Mouse (Mus musculus) cerebellum, postnatal 14 days (tissue): Measurements from ENCODE around the gene Filip1l.

Experiments
- DNase-seq, 2 experiments: peaks; one replicate each; pipeline ENCODE4 v3.0.0; 2021; ENCODE audit warnings: mixed read lengths in 2 of 2

Filip1l gene

DNA sequence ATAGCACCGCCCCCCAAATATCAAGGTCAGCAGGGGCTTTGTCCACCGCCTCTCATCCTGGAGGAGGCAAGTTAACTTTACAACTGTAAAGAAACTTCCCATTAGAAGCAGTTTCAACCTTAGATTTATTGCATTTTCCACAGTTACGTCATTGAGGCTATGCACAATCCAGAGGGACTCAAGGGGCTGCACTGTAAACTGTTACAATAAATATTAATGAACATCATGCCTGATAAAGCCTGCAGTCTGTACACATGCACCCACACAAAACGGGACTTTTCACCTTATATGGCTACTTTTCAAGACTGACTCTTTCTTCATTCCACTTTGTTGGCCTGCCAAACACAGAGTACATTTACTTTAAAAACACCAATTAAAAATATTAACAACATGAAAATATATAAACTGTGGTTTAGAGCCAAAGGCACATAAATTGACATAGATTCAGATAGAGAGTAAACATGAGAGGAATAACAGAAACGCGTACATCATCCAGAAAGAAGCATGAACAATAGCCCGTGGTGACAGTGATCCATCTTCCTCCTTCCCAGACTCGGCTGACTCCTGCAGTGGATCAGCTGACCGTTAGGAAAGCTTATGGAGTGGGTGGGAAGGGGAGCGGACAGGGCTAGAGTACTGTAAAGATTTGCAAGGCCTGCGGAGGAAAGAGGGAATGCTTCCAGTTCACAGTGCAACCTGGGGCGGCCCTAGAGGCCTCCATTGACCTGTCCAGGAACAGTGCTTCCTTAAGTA lies 131.3 kb downstream of the Filip1l start:
- no peak for DNase-seq

DNA sequence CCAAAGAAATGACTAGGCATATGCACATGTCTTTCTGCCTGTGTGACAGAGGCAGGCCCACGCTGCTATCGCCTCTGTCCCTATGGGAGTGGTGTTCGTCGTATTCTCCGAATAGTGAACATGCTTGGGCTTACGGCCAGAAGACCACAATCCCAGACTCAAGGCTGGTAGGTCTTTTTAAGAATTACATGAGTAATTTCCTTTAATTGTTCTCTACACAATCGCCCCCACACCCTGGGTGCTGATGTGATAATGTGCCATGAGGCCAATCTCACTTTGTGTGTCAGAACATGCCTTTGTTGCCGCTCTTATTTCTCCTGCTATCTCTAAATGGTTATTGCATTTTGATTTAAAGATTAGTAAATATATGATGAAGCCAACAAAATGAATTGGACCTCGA lies 132.4 kb downstream of the Filip1l start:
- DNase-seq, result no peak

DNA sequence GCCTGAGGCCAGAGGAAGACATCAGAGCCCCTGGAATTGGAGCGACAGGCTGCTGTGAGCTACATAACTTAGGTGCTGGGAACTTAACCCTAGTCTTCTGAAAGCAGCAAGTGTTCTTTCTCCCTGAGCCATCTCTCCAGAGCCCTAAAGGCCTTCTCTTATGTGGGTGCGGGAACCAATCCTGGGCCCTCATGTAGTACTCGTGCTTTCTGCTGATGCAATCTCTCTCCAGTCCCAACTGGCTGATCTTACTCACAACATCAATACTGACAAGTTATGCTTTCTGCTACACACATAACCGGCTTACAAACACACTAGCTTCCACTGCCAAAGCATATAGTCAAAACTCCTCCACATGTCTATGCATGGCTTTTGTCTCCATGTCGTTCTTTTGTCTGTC lies 133.4 kb downstream of the Filip1l start:
- no peak for DNase-seq

DNA sequence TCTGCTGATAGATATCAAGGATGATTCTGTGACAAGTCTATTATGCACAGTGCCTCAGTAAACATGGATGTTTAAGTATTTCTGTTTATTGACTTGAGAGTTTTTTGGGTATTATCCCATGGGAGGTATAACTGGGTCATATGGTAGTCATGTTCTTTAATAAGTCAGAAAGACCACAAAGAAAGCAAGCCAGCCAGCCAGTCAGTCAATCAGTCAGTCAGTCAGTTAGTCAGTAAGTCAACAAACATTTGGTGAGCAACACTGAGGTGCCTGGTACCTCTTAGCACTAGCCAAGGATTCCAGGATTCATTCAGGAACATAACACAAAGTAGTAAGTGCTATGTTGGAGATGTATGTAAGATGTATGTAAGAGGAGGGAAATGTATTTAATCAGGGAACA lies 135.8 kb downstream of the Filip1l start:
- DNase-seq, result no peak

DNA sequence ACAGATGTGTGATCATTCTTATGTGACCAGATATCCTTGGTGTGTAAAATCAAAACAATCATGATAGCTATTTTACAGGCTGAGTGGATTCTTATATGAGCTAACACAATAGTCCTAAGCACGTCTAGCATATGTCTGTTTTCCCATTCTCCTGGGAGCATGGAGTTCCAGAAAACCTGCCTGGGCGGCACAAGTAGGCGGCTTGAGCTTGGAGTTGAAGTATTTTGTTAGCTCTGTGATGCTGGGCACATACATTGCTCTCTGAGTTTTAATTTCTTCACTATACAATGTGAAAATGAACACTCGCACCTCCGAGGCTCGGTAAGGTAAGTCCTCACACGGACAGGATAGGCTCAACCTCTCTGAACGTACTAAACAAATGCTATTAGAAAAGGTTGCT lies 137.8 kb downstream of the Filip1l start:
- no peak for DNase-seq

DNA sequence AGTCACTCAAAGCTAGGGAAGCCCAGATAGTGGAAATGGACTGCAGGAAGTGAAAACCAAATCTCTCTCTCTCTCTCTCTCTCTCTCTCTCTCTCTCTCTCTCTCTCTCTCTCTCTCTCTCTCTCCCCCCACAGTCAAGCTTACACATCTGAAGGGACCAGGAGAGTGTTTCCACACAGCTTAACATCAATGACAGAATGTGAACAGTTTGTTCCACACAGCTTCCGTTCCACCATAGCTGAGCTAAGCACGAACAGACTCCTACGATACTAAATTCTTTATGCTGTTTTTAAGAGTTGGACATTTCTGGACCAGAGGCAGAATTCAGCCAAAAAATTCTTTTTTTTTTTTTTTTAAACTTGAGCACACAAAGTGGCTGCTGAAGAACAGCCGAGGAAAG lies 139.0 kb downstream of the Filip1l start:
- no peak for DNase-seq

DNA sequence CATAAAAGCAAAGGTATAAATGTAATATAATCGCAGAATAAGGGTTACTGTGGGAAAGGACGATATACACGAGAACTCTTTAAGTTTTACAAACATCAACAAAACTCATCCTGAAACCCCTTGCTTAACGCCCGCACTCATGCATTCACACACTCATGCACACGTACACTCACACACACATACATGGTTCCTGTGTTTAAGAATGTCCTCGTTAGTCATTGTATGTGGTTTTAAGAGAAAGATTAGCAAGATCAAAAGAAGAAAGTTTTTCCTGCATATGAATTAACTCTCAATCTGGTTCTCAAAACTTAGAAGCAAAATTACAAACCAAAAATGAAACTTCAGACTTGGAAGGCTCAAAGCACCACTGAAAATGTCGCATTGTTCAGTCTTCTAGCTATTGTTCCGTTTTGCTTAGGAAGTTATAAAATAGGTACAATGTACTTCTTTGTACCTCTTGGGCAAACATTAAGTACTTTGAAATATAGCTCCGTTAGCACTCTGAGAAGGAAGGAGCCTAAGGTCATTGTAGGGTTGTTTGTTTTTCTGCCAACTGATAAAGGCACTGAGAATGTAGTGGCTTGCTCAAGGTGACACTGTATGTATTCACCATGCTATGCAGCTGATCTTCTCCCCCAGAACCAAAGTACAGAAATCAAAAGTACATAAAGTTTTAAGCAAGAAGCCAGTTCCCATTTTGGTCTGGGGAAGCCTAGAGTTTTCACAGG lies 142.7 kb downstream of the Filip1l start:
- DNase-seq, result no peak

DNA sequence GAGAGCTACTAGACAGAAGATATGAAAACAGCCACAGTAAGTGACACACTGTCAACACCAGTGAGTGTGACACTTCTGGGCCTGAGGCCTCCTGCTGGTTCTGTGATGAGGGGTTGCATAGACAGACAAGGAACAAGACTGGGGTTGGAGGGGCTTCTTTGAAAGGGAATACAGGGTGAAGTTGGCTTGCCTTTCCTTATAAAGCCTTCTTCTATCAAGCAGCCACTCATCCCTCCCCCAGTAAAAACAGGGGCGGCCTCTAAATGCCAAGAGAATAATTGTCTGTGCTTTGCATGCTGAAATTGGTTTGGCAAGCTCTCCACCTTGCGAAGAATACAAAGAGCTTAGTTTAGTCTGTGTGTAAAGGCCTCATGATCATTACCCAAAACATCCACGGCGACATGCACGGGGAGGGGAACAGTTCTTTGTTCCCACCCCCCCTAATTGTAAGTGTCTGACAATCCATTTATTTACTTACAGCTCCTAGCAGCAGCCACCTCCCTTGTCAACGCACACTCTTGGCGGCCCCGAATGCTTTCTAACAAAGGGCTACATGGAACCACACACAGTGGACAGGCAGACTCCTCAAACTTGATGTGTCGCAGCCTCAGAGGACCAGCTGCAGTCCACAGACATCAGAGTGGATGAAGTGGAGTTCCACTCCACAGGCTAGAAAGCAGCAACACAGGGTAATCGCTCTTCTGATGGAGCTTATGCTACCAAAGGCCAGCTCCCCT lies 143.7 kb downstream of the Filip1l start:
- DNase-seq, result no peak

DNA sequence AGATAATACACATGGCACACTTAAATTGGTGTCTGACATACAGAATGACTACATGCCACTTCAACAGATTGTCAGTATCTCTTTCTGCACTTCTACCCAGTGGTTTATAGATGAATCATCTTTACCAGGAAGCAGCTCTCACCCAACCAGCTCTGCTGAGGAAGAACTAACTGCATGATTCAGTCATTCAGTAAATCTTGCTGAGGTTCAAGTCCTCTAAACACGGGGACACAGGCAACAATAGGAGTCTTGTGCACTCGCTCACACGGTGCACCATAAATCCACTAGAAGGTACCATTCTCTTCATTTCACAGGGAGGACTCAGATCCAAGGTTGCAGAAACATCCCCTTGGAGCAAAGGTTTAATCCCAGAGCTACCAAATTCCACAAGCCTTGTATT lies 148.0 kb downstream of the Filip1l start:
- no peak for DNase-seq

DNA sequence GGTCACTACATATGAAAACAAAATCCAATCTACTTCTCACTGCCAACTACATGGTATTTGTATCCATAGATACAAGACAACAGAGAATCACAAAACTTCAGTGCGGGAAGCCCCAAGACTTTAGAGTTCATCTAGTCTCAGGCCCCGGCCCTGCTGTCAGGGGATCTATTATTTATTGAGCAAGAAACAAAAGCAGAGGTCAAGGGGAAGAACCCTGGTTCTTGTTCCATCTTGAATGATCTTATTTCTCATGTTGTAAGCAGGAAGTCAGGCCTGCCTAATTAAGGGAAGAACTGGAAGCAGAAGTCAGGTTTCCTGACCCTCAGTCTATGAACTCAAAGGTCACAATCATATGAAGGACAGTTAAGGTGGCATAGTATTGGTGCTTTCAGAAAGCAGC lies 149.3 kb downstream of the Filip1l start:
- no peak for DNase-seq

DNA sequence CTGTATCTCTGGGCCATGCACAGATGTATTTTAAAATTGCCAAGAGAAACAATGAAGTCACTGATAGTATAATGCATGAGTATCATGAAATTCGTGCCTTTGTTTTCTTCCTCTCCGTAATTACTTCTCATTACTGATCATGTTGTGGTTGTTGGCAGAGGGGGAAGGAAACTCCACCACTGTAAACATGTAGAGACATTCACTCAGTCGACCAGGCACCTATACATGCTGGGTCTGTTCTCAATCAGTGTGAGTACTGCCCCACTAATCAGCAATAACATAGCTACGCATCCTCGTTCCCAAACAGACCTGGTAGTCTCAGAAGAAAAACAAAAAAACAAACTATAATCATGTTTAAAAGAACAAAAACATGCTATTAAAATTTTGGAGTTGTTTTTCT lies 149.9 kb downstream of the Filip1l start:
- no peak for DNase-seq

DNA sequence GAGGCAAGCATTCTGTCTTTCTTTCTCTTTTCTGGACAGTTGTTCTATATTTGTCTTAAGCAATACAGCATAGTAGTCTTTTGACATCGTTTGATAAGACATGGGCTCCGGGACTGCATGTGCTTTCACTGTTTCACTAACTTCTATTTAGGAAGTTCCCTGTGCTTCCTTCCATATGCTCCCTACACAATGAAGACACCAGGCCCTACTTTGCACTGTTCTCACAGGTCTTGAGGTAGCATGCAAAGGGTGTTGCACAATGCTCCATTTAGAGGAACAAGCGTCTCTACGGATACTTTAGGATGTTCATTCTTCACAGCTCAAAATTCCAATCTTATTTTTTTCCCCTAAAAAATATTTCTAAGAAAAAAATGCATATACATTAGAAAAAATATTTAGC lies 151.8 kb downstream of the Filip1l start:
- no peak for DNase-seq

DNA sequence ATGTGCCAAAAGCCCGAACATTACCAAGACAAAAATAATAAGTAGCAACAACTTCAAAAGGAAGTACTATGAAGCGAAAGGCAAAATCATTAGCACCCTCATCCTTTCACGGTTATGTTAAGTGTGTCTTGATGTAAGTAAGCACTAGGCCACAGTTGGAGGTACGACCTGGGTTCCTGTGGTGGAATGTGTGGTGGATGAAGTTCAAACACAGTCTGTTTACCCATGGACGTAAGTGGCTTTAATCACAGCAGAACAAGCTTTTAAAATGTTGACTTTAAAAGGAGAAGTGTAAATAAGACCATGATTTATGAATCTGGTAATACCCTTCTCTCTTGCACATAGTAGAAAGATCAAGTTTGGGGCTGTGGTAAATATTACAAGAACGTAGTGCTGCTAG lies 153.2 kb downstream of the Filip1l start:
- no peak for DNase-seq

DNA sequence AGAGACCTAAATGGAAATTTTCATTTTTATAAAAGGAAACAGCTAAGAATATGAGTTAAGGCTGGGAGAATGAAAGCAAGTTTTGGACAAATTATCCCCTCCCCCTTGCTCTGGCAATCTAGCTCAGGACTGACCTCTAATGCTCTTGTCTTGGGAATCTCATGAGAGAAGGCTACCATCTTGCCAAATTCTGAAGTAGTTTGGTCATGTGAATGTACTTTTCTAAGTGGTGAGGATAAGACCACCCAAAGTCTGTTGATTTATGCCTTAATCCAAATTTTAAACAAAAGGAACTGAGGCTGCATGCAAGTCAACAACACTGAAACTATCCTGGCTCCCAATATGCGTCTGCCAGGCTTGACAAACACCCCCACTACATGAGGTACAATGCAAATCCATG lies 155.5 kb downstream of the Filip1l start:
- no peak for DNase-seq

DNA sequence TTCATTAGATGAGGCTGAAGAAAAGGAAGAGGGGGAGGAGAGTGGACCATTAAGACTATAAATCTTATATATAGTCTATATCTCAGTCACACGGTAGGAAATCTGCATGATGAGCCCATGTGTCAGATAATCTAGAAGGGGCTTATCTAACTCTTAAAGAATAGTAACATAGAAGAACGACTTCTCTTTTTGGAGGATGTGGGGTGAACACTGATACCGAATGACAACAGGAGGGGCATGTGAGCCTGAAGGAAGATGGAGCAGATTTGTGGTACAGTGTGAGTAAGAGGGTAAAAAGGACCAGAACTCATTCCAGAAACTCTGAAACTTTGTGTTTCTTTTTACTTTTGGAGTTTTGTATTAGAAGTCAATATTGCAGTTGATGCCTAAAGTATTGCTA lies 156.2 kb downstream of the Filip1l start:
- DNase-seq, result no peak

DNA sequence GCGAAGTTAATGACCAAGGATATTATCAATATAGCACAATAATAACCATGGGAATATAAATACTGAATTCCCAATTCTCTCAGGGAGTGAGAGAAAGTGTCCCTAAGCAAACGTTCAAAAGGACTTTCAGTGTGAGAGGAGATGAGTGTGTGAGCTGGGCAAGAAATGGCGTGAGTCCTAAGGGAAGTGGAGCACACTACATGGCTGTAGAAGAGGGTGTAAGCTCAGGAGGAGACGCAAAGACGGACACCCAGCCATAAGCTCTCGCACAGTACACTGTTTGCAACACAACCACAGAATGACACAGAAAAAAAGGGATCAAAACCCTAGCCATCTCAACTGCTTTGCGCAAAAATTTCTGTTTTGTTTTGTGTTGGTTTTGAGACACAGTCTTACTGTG lies 160.7 kb downstream of the Filip1l start:
- DNase-seq, result no peak

DNA sequence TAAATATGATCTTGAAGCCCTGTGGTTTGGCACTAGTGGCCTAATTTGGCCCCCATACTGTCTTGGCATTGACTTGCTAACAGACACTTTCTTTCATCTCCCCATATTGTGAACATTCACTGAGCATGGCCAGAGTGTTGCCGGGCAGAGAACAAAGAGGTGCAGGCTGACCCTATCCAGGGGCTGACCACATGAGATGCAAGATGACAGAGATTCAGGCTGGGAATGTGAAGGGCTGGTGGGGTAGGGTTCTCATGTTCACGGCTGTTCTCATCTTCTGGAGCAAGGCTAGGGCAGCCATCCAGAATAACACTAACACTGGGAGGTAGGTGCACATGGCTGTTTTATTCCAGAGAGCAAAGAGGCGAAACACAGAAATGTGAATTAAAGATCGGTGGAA lies 161.5 kb downstream of the Filip1l start:
- DNase-seq, result peak in 1 of 2 experiments; percentile 4

DNA sequence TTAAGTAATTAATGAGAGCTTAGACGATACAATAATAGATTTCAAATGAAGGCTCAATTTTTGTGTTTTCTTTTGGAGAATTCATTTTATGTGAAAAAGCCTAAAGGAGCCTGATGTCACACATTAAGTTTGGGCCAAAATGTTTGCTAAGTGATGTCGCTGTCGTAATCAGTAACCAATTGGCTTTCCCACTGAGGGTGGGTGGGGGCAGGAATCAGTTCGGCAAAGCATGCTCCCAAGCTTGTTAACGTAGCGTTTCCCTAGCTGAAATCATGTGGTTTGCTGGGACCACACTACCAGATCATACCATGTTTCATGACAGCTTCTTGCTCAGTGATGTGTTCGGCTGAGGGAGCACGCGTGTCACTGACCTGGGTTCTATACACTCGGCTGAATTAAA lies 162.7 kb downstream of the Filip1l start:
- DNase-seq, result no peak

DNA sequence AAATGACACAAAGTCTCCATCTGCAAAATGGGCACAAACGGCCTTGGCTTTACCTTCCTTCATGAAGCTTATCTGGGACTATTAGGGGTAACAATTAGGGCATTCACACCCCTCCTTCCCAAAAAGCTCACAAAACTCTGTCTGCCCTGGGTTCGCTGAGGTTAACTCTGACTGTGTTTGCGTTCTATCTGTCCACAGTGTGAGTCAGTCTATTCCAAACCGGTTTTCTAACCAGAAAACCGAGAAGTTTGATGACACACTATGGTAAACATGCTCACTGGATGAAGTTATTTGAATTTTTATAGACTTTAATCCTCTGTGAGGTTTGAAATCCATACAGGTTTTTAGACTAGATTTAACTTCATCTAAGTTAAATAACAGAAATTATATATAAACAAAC lies 172.2 kb downstream of the Filip1l start:
- no peak for DNase-seq

DNA sequence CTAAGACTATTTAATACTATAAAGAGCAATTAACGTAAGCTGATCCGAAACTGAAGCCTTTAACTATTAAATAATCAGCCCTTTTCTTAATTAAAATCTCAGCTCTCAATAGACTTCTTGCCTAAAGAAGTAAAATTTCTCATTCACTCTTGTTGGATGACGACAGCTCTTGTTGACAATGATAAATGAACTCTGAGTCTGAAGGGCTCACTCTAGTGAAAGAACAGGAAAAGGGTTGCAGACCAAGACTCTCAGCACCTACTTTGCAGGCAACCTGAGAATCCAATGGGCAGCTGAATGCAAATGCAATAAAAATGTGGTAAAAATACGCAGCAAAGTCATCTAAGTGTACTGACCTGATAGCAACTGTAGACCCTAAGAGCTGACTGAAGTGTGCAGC lies 172.6 kb downstream of the Filip1l start:
- no peak for DNase-seq

DNA sequence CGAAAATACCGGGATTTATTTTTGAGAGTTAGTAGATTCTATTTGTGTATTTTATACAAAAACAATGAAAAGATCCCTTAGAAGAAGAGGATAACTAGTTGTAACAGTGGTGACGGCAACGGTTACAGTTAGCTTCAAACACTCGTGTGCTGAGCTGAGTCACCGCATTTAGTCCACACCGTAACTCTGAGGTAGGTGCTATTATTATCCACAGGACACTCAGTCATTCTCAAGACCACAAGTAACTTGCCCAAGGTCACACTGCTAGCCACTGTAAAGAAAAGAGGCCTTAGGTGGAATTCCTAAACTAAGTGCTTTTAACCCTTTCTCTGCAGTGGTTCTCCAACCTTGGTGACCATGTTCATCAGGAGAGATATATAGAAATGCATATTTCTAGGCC lies 174.0 kb downstream of the Filip1l start:
- no peak for DNase-seq

DNA sequence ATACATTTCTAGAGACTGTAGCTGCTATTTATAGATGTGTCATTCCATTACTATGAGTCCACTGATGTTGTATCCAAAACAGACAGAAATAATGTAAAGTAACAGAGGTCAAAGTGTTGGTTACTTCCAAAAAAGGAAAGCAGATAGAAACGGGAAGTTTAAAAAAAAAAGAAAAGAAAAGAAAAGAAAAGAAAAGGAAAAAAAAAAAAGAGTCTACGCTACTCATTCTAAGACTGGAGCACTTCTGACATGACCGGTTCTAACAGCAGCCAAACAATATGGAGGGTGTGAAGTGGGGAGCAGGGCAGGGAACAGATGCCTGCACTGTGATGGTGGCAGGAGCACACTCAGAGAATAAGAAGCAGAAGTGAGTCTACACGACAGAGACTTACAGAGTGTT lies 175.6 kb downstream of the Filip1l start:
- no peak for DNase-seq

DNA sequence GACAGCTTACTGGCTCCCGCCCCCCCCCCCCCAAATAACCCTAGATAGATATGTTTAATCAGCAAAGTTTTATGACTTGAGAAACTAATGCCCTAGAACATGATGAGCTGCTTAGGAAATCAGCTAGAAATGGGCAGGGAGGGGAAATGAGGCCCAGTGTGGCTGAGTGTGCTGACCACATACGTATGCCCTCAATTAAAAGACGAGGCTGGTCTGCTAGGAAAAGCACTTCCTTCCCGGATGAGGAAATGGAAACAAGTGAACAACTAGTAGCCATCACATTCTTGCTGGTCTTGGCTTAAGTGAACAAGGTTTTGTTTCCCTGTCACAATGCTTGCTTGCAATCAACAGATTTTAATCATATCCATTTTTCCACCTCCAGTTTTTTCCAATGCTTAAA lies 177.7 kb downstream of the Filip1l start:
- DNase-seq, result no peak

DNA sequence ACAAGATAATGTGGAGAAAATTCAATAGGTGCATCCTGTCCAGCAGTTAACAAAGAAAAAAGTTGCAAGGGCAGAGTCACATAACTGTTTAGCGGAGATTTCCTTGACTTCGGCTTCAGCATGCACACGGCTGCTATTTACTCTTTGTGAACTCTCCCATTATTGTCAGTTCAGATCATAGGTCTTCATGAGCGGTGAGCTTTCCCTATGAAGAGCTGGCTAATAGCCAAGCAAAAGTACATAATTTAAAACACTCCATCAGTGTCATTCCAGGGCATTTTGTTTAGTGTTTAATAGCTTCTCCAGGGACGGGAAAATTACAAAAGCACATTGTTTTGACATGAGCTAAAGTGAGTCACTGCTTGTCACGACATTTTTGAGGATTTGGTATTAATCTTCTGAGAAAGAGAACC lies 179.2 kb downstream of the Filip1l start:
- no peak for DNase-seq
